Mouse (Mus musculus): ENCODE data around the gene Slc35f2. TPM values are rescaled to one million over a fixed set of nuclear protein-coding genes. Genes with fewer than 3 reads are reported as not detected.

The Slc35f2 gene
- polyA plus RNA-seq, 1 experiment: 13.9 TPM

- no peak for TF ChIP-seq CTCF (IDR thresholded peaks at IDR 0.05; ENCODE audit: control insufficient read depth, insufficient read depth, insufficient replicate concordance, low read depth, low read length)
- TF ChIP-seq POLR2A (IDR thresholded peaks at IDR 0.05; ENCODE audit: control insufficient read depth, low read depth, low read length): no peak
These were observed 78.5 kb downstream of the Slc35f2 start, which contains the start of gene Sln for GRCm38 (mm10) chr9:53849864-53850263. TSS of gene Sln (plus strand) at chr9:53850164.

GRCm38 (mm10) chr9:53852158-53852557, 80.8 kb downstream of the Slc35f2 start:
- TF ChIP-seq CTCF (IDR thresholded peaks at IDR 0.05; ENCODE audit: control insufficient read depth, insufficient read depth, insufficient replicate concordance, low read depth, low read length) (no peak), POLR2A (IDR thresholded peaks at IDR 0.05; ENCODE audit: control insufficient read depth, low read depth, low read length) (no peak)
- no peaks in the 10 kb centered on the region for H3K27me3 ChIP-seq (ENCODE audit: control insufficient read depth, insufficient read depth, low read length)
- H3K36me3 ChIP-seq (ENCODE audit: control insufficient read depth, insufficient read depth, low read length): no peaks in the 10 kb centered on the region
- no peaks in the 10 kb centered on the region for H3K4me1 ChIP-seq (ENCODE audit: control insufficient read depth, insufficient read depth, low read length)
- no peak overlapping the region for H3K27ac ChIP-seq (ENCODE audit: control insufficient read depth, insufficient read depth, low read depth, low read length)
- H3K4me3 ChIP-seq (ENCODE audit: control insufficient read depth, low read depth, low read length): no peak overlapping the region

More at GRCm38 (mm10) chr9:53849864-53850263, 78.5 kb downstream of the Slc35f2 start, which contains the start of gene Sln:
- no peak within 1 kb of the TSS for H3K4me3 ChIP-seq (ENCODE audit: control insufficient read depth, low read depth, low read length)
- H3K27ac ChIP-seq (ENCODE audit: control insufficient read depth, insufficient read depth, low read depth, low read length): no peak within 1 kb of the TSS
- no peaks in the 10 kb centered on the region for H3K27me3 ChIP-seq (ENCODE audit: control insufficient read depth, insufficient read depth, low read length)
- no peaks in the 10 kb centered on the region for H3K4me1 ChIP-seq (ENCODE audit: control insufficient read depth, insufficient read depth, low read length)
- no peaks in the 10 kb centered on the region for H3K36me3 ChIP-seq (ENCODE audit: control insufficient read depth, insufficient read depth, low read length)

- TF ChIP-seq CTCF (IDR thresholded peaks at IDR 0.05; ENCODE audit: control insufficient read depth, insufficient read depth, insufficient replicate concordance, low read depth, low read length) (no peak), POLR2A (IDR thresholded peaks at IDR 0.05; ENCODE audit: control insufficient read depth, low read depth, low read length) (no peak)
- Histone ChIP-seq H3K36me3 (ENCODE audit: control insufficient read depth, insufficient read depth, low read length) (no peaks in the 10 kb centered on the region), H3K27ac (ENCODE audit: control insufficient read depth, insufficient read depth, low read depth, low read length) (no peak overlapping the region), H3K4me3 (ENCODE audit: control insufficient read depth, low read depth, low read length) (no peak overlapping the region), H3K4me1 (ENCODE audit: control insufficient read depth, insufficient read depth, low read length) (no peaks in the 10 kb centered on the region), H3K27me3 (ENCODE audit: control insufficient read depth, insufficient read depth, low read length) (no peaks in the 10 kb centered on the region)
These were observed 82.3 kb downstream of the Slc35f2 start for GRCm38 (mm10) chr9:53853672-53854071.

DNA sequence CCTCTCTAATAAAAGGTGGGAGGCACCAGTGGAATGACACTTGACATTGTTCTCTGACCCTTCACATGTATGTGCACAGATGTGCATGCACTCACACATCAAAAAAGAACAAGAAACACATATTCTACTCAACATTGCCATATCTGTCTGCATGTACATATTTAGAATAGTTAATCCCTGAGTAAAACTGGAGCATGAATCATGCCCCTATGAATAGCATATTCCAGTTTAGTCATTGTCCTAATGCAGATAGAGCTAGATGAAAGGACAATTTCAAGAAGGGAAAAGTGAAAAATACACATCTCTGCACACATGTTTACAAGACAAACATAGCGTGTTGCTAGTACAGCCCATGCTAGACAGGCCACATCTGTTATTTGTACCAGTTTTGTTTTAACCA, 83.2 kb downstream of the Slc35f2 start:
- H3K36me3 ChIP-seq (ENCODE audit: control insufficient read depth, insufficient read depth, low read length): no peaks in the 10 kb centered on the region
- no peak overlapping the region for H3K4me3 ChIP-seq (ENCODE audit: control insufficient read depth, low read depth, low read length)
- no peak for TF ChIP-seq POLR2A (IDR thresholded peaks at IDR 0.05; ENCODE audit: control insufficient read depth, low read depth, low read length)
- H3K27me3 ChIP-seq (ENCODE audit: control insufficient read depth, insufficient read depth, low read length): no peaks in the 10 kb centered on the region
- no peaks in the 10 kb centered on the region for H3K4me1 ChIP-seq (ENCODE audit: control insufficient read depth, insufficient read depth, low read length)
- H3K27ac ChIP-seq (ENCODE audit: control insufficient read depth, insufficient read depth, low read depth, low read length): no peak overlapping the region

DNA sequence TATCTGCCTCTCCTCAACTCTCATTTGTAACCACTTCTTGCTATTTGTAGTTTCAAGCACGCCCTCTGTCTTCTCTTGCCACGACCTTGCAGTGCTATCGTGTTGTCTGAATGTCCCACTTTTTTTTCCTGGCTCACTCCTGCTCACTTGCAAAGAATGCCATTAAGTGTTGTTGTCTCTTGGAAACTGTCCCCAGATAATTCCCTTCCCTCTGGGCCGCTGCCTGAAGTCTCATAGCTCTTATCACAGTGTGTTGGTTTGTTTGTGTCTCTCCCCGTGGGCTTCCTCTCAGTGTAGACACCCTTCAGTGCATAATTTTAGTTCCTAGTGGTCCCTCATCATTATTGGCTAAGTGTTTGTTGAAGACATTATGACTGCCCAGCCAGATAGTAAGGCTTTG, 86.5 kb downstream of the Slc35f2 start:
- Histone ChIP-seq H3K27me3 (ENCODE audit: control insufficient read depth, insufficient read depth, low read length) (no peaks in the 10 kb centered on the region), H3K4me1 (ENCODE audit: control insufficient read depth, insufficient read depth, low read length) (no peaks in the 10 kb centered on the region)
- TF ChIP-seq CTCF (IDR thresholded peaks at IDR 0.05; ENCODE audit: control insufficient read depth, insufficient read depth, insufficient replicate concordance, low read depth, low read length) (no peak), POLR2A (IDR thresholded peaks at IDR 0.05; ENCODE audit: control insufficient read depth, low read depth, low read length) (no peak)

More for the DNA sequence above, 86.5 kb downstream of the Slc35f2 start:
- Histone ChIP-seq H3K27ac (ENCODE audit: control insufficient read depth, insufficient read depth, low read depth, low read length) (no peak overlapping the region), H3K4me3 (ENCODE audit: control insufficient read depth, low read depth, low read length) (no peak overlapping the region), H3K36me3 (ENCODE audit: control insufficient read depth, insufficient read depth, low read length) (no peaks in the 10 kb centered on the region)

Other genes with a start within 250 kb of the Slc35f2 start
- 1.7 and 1.9 TPM in 2 replicates for gene Atm, start 234.8 kb upstream of the Slc35f2 start, polyA plus RNA-seq (2012; rRNA removed)
- gene Npat, start 234.5 kb upstream of the Slc35f2 start, polyA plus RNA-seq (2012; rRNA removed): 4.0 and 4.5 TPM in 2 replicates
- 8.5 and 11.1 TPM in 2 replicates for gene Acat1, start 161.2 kb upstream of the Slc35f2 start, polyA plus RNA-seq (2012; rRNA removed)
- 6.7 and 7.6 TPM in 2 replicates for gene Cul5, start 101.5 kb upstream of the Slc35f2 start, polyA plus RNA-seq (2012; rRNA removed)
- gene Rab39, start 65.3 kb upstream of the Slc35f2 start, polyA plus RNA-seq (2012; rRNA removed): 0.05 and 0.14 TPM in 2 replicates
- gene Sln, start 78.6 kb downstream of the Slc35f2 start, polyA plus RNA-seq (2012; rRNA removed): 0.47 and 0.67 TPM in 2 replicates
- gene Elmod1, start 203.8 kb downstream of the Slc35f2 start, polyA plus RNA-seq (2012; rRNA removed): 0.04 and 0.05 TPM in 2 replicates

Data from testis, adult 2 months (tissue).